Mouse (Mus musculus): ENCODE results near the gene Hdgfl2. TPM values are rescaled to one million over a fixed set of nuclear protein-coding genes. Genes with fewer than 3 reads are reported as not detected.

Hdgfl2 gene
- polyA plus RNA-seq, 1 experiment from 2014 or later, result 177 TPM

Other genes starting within 250 kb of the Hdgfl2 start
- gene Zfp119a, start 200.7 kb upstream of the Hdgfl2 start, polyA plus RNA-seq (2016; fragmentation: Nextera tagmentation; extraction: Ambion mirVana), result 11.0 and 11.4 TPM in 2 replicates
- gene Zfp959, start 187.5 kb upstream of the Hdgfl2 start, polyA plus RNA-seq (2016; fragmentation: Nextera tagmentation; extraction: Ambion mirVana), result 13.0 and 15.1 TPM in 2 replicates
- 6.2 and 6.3 TPM in 2 replicates for gene Zfp119b, start 130.1 kb upstream of the Hdgfl2 start, polyA plus RNA-seq (2016; fragmentation: Nextera tagmentation; extraction: Ambion mirVana)
- gene Ebi3, start 127.0 kb upstream of the Hdgfl2 start, polyA plus RNA-seq (2016; fragmentation: Nextera tagmentation; extraction: Ambion mirVana), result 2.6 and 4.4 TPM in 2 replicates
- gene Yju2, start 120.5 kb upstream of the Hdgfl2 start, polyA plus RNA-seq (2016; fragmentation: Nextera tagmentation; extraction: Ambion mirVana), result 24.1 and 26.7 TPM in 2 replicates
- 133 and 135 TPM in 2 replicates for gene Shd, start 109.2 kb upstream of the Hdgfl2 start, polyA plus RNA-seq (2016; fragmentation: Nextera tagmentation; extraction: Ambion mirVana)
- gene Fsd1, start 93.1 kb upstream of the Hdgfl2 start, polyA plus RNA-seq (2016; fragmentation: Nextera tagmentation; extraction: Ambion mirVana), result 96.4 and 103 TPM in 2 replicates
- 6.5 and 6.6 TPM in 2 replicates for gene Stap2, start 74.0 kb upstream of the Hdgfl2 start, polyA plus RNA-seq (2016; fragmentation: Nextera tagmentation; extraction: Ambion mirVana)
- 196 and 209 TPM in 2 replicates for gene Mpnd, start 73.9 kb upstream of the Hdgfl2 start, polyA plus RNA-seq (2016; fragmentation: Nextera tagmentation; extraction: Ambion mirVana)
- gene Sh3gl1, start 43.0 kb upstream of the Hdgfl2 start, polyA plus RNA-seq (2016; fragmentation: Nextera tagmentation; extraction: Ambion mirVana), result 141 and 144 TPM in 2 replicates
- gene Chaf1a, start 39.2 kb upstream of the Hdgfl2 start, polyA plus RNA-seq (2016; fragmentation: Nextera tagmentation; extraction: Ambion mirVana), result 26.8 and 30.2 TPM in 2 replicates
- 62.4 and 64.5 TPM in 2 replicates for gene Ubxn6, start 4.6 kb upstream of the Hdgfl2 start, polyA plus RNA-seq (2016; fragmentation: Nextera tagmentation; extraction: Ambion mirVana)
- gene Plin4, start 30.2 kb downstream of the Hdgfl2 start, polyA plus RNA-seq (2016; fragmentation: Nextera tagmentation; extraction: Ambion mirVana), result 0.06 and 0.09 TPM in 2 replicates
- 0.42 and 0.62 TPM in 2 replicates for gene Plin5, start 38.0 kb downstream of the Hdgfl2 start, polyA plus RNA-seq (2016; fragmentation: Nextera tagmentation; extraction: Ambion mirVana)
- 0.25 and 0.27 TPM in 2 replicates for gene Lrg1, start 42.4 kb downstream of the Hdgfl2 start, polyA plus RNA-seq (2016; fragmentation: Nextera tagmentation; extraction: Ambion mirVana)
- 9.6 and 11.2 TPM in 2 replicates for gene Sema6b, start 60.7 kb downstream of the Hdgfl2 start, polyA plus RNA-seq (2016; fragmentation: Nextera tagmentation; extraction: Ambion mirVana)
- 8.4 and 8.9 TPM in 2 replicates for gene Tnfaip8l1, start 82.8 kb downstream of the Hdgfl2 start, polyA plus RNA-seq (2016; fragmentation: Nextera tagmentation; extraction: Ambion mirVana)
- gene Mydgf, start 104.3 kb downstream of the Hdgfl2 start, polyA plus RNA-seq (2016; fragmentation: Nextera tagmentation; extraction: Ambion mirVana), result 59.2 and 63.0 TPM in 2 replicates
- gene Dpp9, start 139.3 kb downstream of the Hdgfl2 start, polyA plus RNA-seq (2016; fragmentation: Nextera tagmentation; extraction: Ambion mirVana), result 38.7 and 39.2 TPM in 2 replicates
- 19.5 and 19.8 TPM in 2 replicates for gene Fem1a, start 177.2 kb downstream of the Hdgfl2 start, polyA plus RNA-seq (2016; fragmentation: Nextera tagmentation; extraction: Ambion mirVana)
- gene Ticam1, start 197.2 kb downstream of the Hdgfl2 start, polyA plus RNA-seq (2016; fragmentation: Nextera tagmentation; extraction: Ambion mirVana), result 2.3 and 2.5 TPM in 2 replicates
- 37.1 and 37.2 TPM in 2 replicates for gene Plin3, start 213.2 kb downstream of the Hdgfl2 start, polyA plus RNA-seq (2016; fragmentation: Nextera tagmentation; extraction: Ambion mirVana)
- gene Arrdc5, start 220.7 kb downstream of the Hdgfl2 start, polyA plus RNA-seq (2016; fragmentation: Nextera tagmentation; extraction: Ambion mirVana), result not detected in 2 replicates
- 95.7 and 99.9 TPM in 2 replicates for gene Uhrf1, start 223.7 kb downstream of the Hdgfl2 start, polyA plus RNA-seq (2016; fragmentation: Nextera tagmentation; extraction: Ambion mirVana)
- 75.3 and 86.9 TPM in 2 replicates for gene Kdm4b, start 246.4 kb downstream of the Hdgfl2 start, polyA plus RNA-seq (2016; fragmentation: Nextera tagmentation; extraction: Ambion mirVana)

Measured in hindbrain, embryonic 12.5 days (tissue).